Mouse (Mus musculus) kidney, postnatal 36 days (tissue): ENCODE measurements around the gene Wdr20.
"Not testable (repeated sequence)": the region's sequence is repeated elsewhere in the genome, so short reads cannot be mapped to it uniquely, and the experiment has no call there.

Experiments
- DNase-seq, 2 experiments: peaks; one replicate each; pipeline ENCODE4 v3.0.0; 2021 to 2022; ENCODE audit warnings: mixed read lengths in 2 of 2

Gene Wdr20

GRCm38 (mm10) chr12:110737170-110738157 lies at the start of gene Wdr20:
Gene Wdr20, plus strand, starts transcription at chr12:110737944.
- peak; percentile 97 to 99 for DNase-seq

GRCm38 (mm10) chr12:110688921-110689320 lies 48.8 kb upstream of the Wdr20 start:
- DNase-seq: not testable (repeated sequence)

GRCm38 (mm10) chr12:110689919-110690643 lies 47.7 kb upstream of the Wdr20 start:
- DNase-seq: no peak

GRCm38 (mm10) chr12:110693378-110693777 lies 44.4 kb upstream of the Wdr20 start:
- DNase-seq: not testable (repeated sequence)

GRCm38 (mm10) chr12:110695676-110696171 lies 42.0 kb upstream of the Wdr20 start:
- peak; percentile 40 to 64 for DNase-seq

GRCm38 (mm10) chr12:110696173-110696974 lies 41.4 kb upstream of the Wdr20 start:
- peak; percentile 96 to 99 for DNase-seq

GRCm38 (mm10) chr12:110696975-110697400 lies 40.8 kb upstream of the Wdr20 start:
- DNase-seq: no peak

- DNase-seq: no peak
These were observed 40.3 kb upstream of the Wdr20 start for GRCm38 (mm10) chr12:110697457-110697856.

- DNase-seq: no peak
These were observed 39.7 kb upstream of the Wdr20 start for GRCm38 (mm10) chr12:110698080-110698479.

GRCm38 (mm10) chr12:110698523-110699170 lies 39.1 kb upstream of the Wdr20 start:
- DNase-seq: no peak

- no peak for DNase-seq
These were observed 38.6 kb upstream of the Wdr20 start for GRCm38 (mm10) chr12:110699171-110699547.

- no peak for DNase-seq
These were observed 37.0 kb upstream of the Wdr20 start for GRCm38 (mm10) chr12:110700730-110701129.

- DNase-seq: peak; percentile 20 to 57
These were observed 36.4 kb upstream of the Wdr20 start for GRCm38 (mm10) chr12:110701363-110701762.

- DNase-seq: no peak
These were observed 35.2 kb upstream of the Wdr20 start, which contains the start of gene Hsp90aa1 for GRCm38 (mm10) chr12:110702556-110702955. Gene Hsp90aa1, minus strand, starts transcription at chr12:110702728.

GRCm38 (mm10) chr12:110703008-110703471 lies 34.7 kb upstream of the Wdr20 start:
- peak; percentile 84 to 94 for DNase-seq

- no peak for DNase-seq
These were observed 34.1 kb upstream of the Wdr20 start for GRCm38 (mm10) chr12:110703682-110704081.

- DNase-seq: not testable (repeated sequence)
These were observed 32.3 kb upstream of the Wdr20 start for GRCm38 (mm10) chr12:110705419-110705818.

GRCm38 (mm10) chr12:110706337-110707231 lies 31.2 kb upstream of the Wdr20 start:
- peak; percentile 67 to 76 for DNase-seq

- no peak for DNase-seq
These were observed 30.3 kb upstream of the Wdr20 start for GRCm38 (mm10) chr12:110707451-110707850.

GRCm38 (mm10) chr12:110711270-110711669 lies 26.5 kb upstream of the Wdr20 start:
- DNase-seq: no peak

- peak in 1 of 2 experiments; percentile 29 for DNase-seq
These were observed 24.0 kb upstream of the Wdr20 start for GRCm38 (mm10) chr12:110713784-110714183.
